Mouse (Mus musculus) embryonic facial prominence, embryonic 12.5 days (tissue): ENCODE data around the gene Pepd. TPM values are rescaled to one million over a fixed set of nuclear protein-coding genes. Genes with fewer than 3 reads are reported as not detected.

Source experiments
- ATAC-seq: fragments of 200-750 bp; cut with Nextera tagmentation; 2 replicates; pipeline ENCODE4 v1.8.0; 2017; ENCODE audit not compliant: insufficient number of reproducible peaks, insufficient read depth, low FRiP score, low TSS enrichment
- H3K27ac ChIP-seq: fragments of 300-500 bp; sonication (generic); 2 replicates; pipeline ENCODE4 v1.5.1; 2016; ENCODE audit warnings: mild to moderate bottlenecking
- H3K27me3 ChIP-seq: fragments of 300-500 bp; sonication (generic); 2 replicates; pipeline ENCODE4 v1.6.1; 2016; ENCODE audit warnings: mild to moderate bottlenecking, moderate library complexity
- H3K36me3 ChIP-seq: fragments of 300-500 bp; sonication (generic); 2 replicates; pipeline ENCODE4 v1.6.1; 2016; ENCODE audit warnings: mild to moderate bottlenecking
- H3K4me1 ChIP-seq: fragments of 300-500 bp; sonication (generic); 2 replicates; pipeline ENCODE4 v1.6.1; 2016
- H3K4me2 ChIP-seq: fragments of 300-500 bp; sonication (generic); replicated peaks from 2 replicates; pipeline ENCODE4 v1.6.1; 2016; ENCODE audit warnings: mild to moderate bottlenecking, moderate library complexity
- H3K4me3 ChIP-seq: fragments of 300-500 bp; sonication (generic); 2 replicates; pipeline ENCODE4 v1.5.1; 2016; ENCODE audit warnings: mild to moderate bottlenecking
- H3K9ac ChIP-seq: fragments of 300-500 bp; sonication (generic); 2 replicates; pipeline ENCODE4 v1.6.1; 2016; ENCODE audit warnings: mild to moderate bottlenecking, moderate library complexity
- H3K9me3 ChIP-seq: fragments of 300-500 bp; sonication (generic); 2 replicates; pipeline ENCODE4 v1.6.1; 2016; ENCODE audit warnings: mild to moderate bottlenecking, moderate library complexity
- WGBS: fragments of 180-500 bp; shearing (Covaris S2); methylation state at CpG from one replicate; pipeline ENCODE4 v1.1.7; 2016; 5-methylcytosine and 5-hydroxymethylcytosine counted together
- microRNA-seq: library from miRNA; unstranded; fragments of <30 nt; microRNA quantifications from one replicate; pipeline ENCODE4, GENCODE M21; 2017
- polyA plus RNA-seq: library from polyadenylated mRNA; unstranded; fragments of >200 nt; fragmentation: Nextera tagmentation; extraction: Ambion mirVana; gene quantifications from 2 replicates; pipeline ENCODE4 v1.2.1, GENCODE M21; 2016

The Pepd gene
- polyA plus RNA-seq, 1 experiment from 2014 or later = 62.9 TPM

- Histone ChIP-seq H3K4me1 (no peaks in the 10 kb centered on the region), H3K27me3 (no peaks in the 10 kb centered on the region), H3K36me3 (no peaks in the 10 kb centered on the region), H3K4me2 (no peak overlapping the region), H3K4me3 (no peak overlapping the region), H3K27ac (no peak overlapping the region), H3K9ac (no peak overlapping the region), H3K9me3 (no peaks in the 10 kb centered on the region)
- no peak for ATAC-seq
- 79% methylated on average over 8 of the region's 8 CpGs for WGBS
Measured at GRCm38 (mm10) chr7:35066640-35067212, 154.5 kb downstream of the Pepd start.

GRCm38 (mm10) chr7:35076645-35077044 is 164.5 kb downstream of the Pepd start:
- Histone ChIP-seq H3K9ac (no peak overlapping the region), H3K4me1 (peaks cover 10% of the 10 kb centered on the region), H3K9me3 (no peaks in the 10 kb centered on the region), H3K27ac (no peak overlapping the region), H3K36me3 (no peaks in the 10 kb centered on the region), H3K4me3 (no peak overlapping the region), H3K4me2 (no peak overlapping the region), H3K27me3 (0 out of 2 replicates have a peak, but pooled peaks cover 3% of the 10 kb centered on the region)
- 48% methylated on average over 5 of the region's 5 CpGs for WGBS
- no peak for ATAC-seq

GRCm38 (mm10) chr7:35080843-35081338 is 168.7 kb downstream of the Pepd start:
- no peak overlapping the region for H3K4me3 ChIP-seq
- H3K27ac ChIP-seq = peak overlapping the region; percentile 58
- H3K4me2 ChIP-seq = peak overlapping the region; percentile 29

GRCm38 (mm10) chr7:35081406-35082104 is 169.4 kb downstream of the Pepd start:
- H3K27me3 ChIP-seq = 0 out of 2 replicates have a peak, but pooled peaks cover 3% of the 10 kb centered on the region
- no peaks in the 10 kb centered on the region for H3K9me3 ChIP-seq
- H3K36me3 ChIP-seq = no peaks in the 10 kb centered on the region
- 78% methylated on average over 9 of the region's 9 CpGs for WGBS
- H3K4me3 ChIP-seq = no peak overlapping the region
- H3K4me2 ChIP-seq = peak overlapping the region; percentile 29
- H3K9ac ChIP-seq = no peak overlapping the region
- ATAC-seq = no peak
- peaks cover 25% of the 10 kb centered on the region for H3K4me1 ChIP-seq
- peak overlapping the region; percentile 58 for H3K27ac ChIP-seq

More at GRCm38 (mm10) chr7:35080843-35081338, 168.7 kb downstream of the Pepd start:
- H3K4me1 ChIP-seq = peaks cover 18% of the 10 kb centered on the region
- 21% methylated on average over 10 of the region's 10 CpGs for WGBS
- no peaks in the 10 kb centered on the region for H3K9me3 ChIP-seq
- H3K9ac ChIP-seq = no peak overlapping the region; the same call in 1 of the 2 replicates
- 0 out of 2 replicates have a peak, but pooled peaks cover 3% of the 10 kb centered on the region for H3K27me3 ChIP-seq
- ATAC-seq = no peak
- no peaks in the 10 kb centered on the region for H3K36me3 ChIP-seq

GRCm38 (mm10) chr7:35084565-35085360 is 172.6 kb downstream of the Pepd start:
- no peaks in the 10 kb centered on the region for H3K27me3 ChIP-seq
- H3K9ac ChIP-seq = no peak overlapping the region
- H3K27ac ChIP-seq = no peak overlapping the region
- ATAC-seq = no peak
- no peak overlapping the region for H3K4me2 ChIP-seq
- H3K9me3 ChIP-seq = no peaks in the 10 kb centered on the region
- H3K4me3 ChIP-seq = no peak overlapping the region
- H3K36me3 ChIP-seq = no peaks in the 10 kb centered on the region
- 58% methylated on average over 12 of the region's 12 CpGs for WGBS
- peaks cover 32% of the 10 kb centered on the region for H3K4me1 ChIP-seq

- Histone ChIP-seq H3K36me3 (no peaks in the 10 kb centered on the region), H3K27me3 (no peaks in the 10 kb centered on the region), H3K4me3 (peak overlapping the region; percentile 21), H3K9me3 (no peaks in the 10 kb centered on the region), H3K4me2 (peak overlapping the region; percentile 50), H3K9ac (no peak overlapping the region), H3K27ac (no peak overlapping the region; the same call in 1 of the 2 replicates), H3K4me1 (peaks cover 23% of the 10 kb centered on the region)
- ATAC-seq = peak; percentile 23; the same call in 1 of the 2 replicates
- WGBS = 1% methylated on average over 21 of the region's 21 CpGs
Measured at GRCm38 (mm10) chr7:35086271-35086861, 174.2 kb downstream of the Pepd start.

- ATAC-seq = no peak
- peaks cover 17% of the 10 kb centered on the region for H3K4me1 ChIP-seq
- H3K27me3 ChIP-seq = no peaks in the 10 kb centered on the region
- no peaks in the 10 kb centered on the region for H3K9me3 ChIP-seq
- WGBS = 75% methylated on average over 5 of the region's 5 CpGs
- no peak overlapping the region for H3K9ac ChIP-seq
- H3K4me2 ChIP-seq = no peak overlapping the region
- H3K36me3 ChIP-seq = no peaks in the 10 kb centered on the region
- no peak overlapping the region for H3K4me3 ChIP-seq
- H3K27ac ChIP-seq = no peak overlapping the region
Measured at GRCm38 (mm10) chr7:35090550-35090949, 178.4 kb downstream of the Pepd start.

Small RNA genes within 50 kb of the gene (microRNA-seq; reads per million reads assigned to microRNA genes)
- not detected for gene Gm25033

Other genes starting within 250 kb of the Pepd start
- gene Chst8, start 99.7 kb upstream of the Pepd start, polyA plus RNA-seq = 10.6 and 11.5 TPM in 2 replicates
- gene Cebpg, start 144.2 kb downstream of the Pepd start, polyA plus RNA-seq = 49.9 and 55.8 TPM in 2 replicates
- gene Cebpa, start 206.9 kb downstream of the Pepd start, polyA plus RNA-seq = 2.4 and 3.0 TPM in 2 replicates